Mouse (Mus musculus): ENCODE data around the gene Unc13d. TPM values are rescaled to one million over a fixed set of nuclear protein-coding genes. Genes with fewer than 3 reads are reported as not detected.

Gene Unc13d
- polyA plus RNA-seq, 1 experiment from 2014 or later, result 7.2 TPM

GRCm38 (mm10) chr11:116030088-116030897 is 47.5 kb downstream of the Unc13d start, which contains the start of gene Unk:
Gene Unk, plus strand, starts transcription at chr11:116030322.
- Histone ChIP-seq H3K36me3 (ENCODE audit: control insufficient read depth, insufficient read depth, low read length) (peaks cover 2% of the 10 kb centered on the region; the same call in 1 of the 2 replicates), H3K9me3 (ENCODE audit: control insufficient read depth, low read length) (no peaks in the 10 kb centered on the region), H3K4me2 (ENCODE audit: low read depth, low read length) (peak within 1 kb of the TSS; percentile 69), H3K27ac (ENCODE audit: low read length) (peak within 1 kb of the TSS; percentile 100), H3K27me3 (ENCODE audit: control insufficient read depth, insufficient read depth, low read depth, low read length) (no peaks in the 10 kb centered on the region), H3K4me1 (replicated peaks; ENCODE audit: control insufficient read depth, insufficient read depth, low read length) (peaks cover 10% of the 10 kb centered on the region), H3K4me3 (ENCODE audit: low read length) (peak within 1 kb of the TSS; percentile 84), H3K9ac (ENCODE audit: low read length) (peak within 1 kb of the TSS; percentile 97)
- ATAC-seq (ENCODE audit: low read depth), result peak; percentile 95
- under 1% methylated on average over 67 of the region's 67 CpGs for WGBS

GRCm38 (mm10) chr11:116029086-116029865 is 48.5 kb downstream of the Unc13d start:
- WGBS, result 75% methylated on average over 6 of the region's 6 CpGs
- Histone ChIP-seq H3K27me3 (ENCODE audit: control insufficient read depth, insufficient read depth, low read depth, low read length) (no peaks in the 10 kb centered on the region), H3K9me3 (ENCODE audit: control insufficient read depth, low read length) (no peaks in the 10 kb centered on the region), H3K27ac (ENCODE audit: low read length) (peak overlapping the region; percentile 100), H3K4me2 (ENCODE audit: low read depth, low read length) (peak overlapping the region; percentile 68), H3K4me1 (replicated peaks; ENCODE audit: control insufficient read depth, insufficient read depth, low read length) (peaks cover 10% of the 10 kb centered on the region), H3K4me3 (ENCODE audit: low read length) (peak overlapping the region; percentile 84), H3K36me3 (ENCODE audit: control insufficient read depth, insufficient read depth, low read length) (no peaks in the 10 kb centered on the region), H3K9ac (ENCODE audit: low read length) (peak overlapping the region; percentile 97)
- no peak for ATAC-seq (ENCODE audit: low read depth)

GRCm38 (mm10) chr11:116028177-116028865 is 49.4 kb downstream of the Unc13d start:
- WGBS, result 78% methylated on average over 9 of the region's 9 CpGs
- Histone ChIP-seq H3K27me3 (ENCODE audit: control insufficient read depth, insufficient read depth, low read depth, low read length) (no peaks in the 10 kb centered on the region), H3K4me2 (ENCODE audit: low read depth, low read length) (no peak overlapping the region), H3K9ac (ENCODE audit: low read length) (no peak overlapping the region), H3K4me1 (replicated peaks; ENCODE audit: control insufficient read depth, insufficient read depth, low read length) (peaks cover 10% of the 10 kb centered on the region), H3K4me3 (ENCODE audit: low read length) (no peak overlapping the region), H3K36me3 (ENCODE audit: control insufficient read depth, insufficient read depth, low read length) (peaks cover 1% of the 10 kb centered on the region; the same call in 1 of the 2 replicates), H3K9me3 (ENCODE audit: control insufficient read depth, low read length) (no peaks in the 10 kb centered on the region), H3K27ac (ENCODE audit: low read length) (no peak overlapping the region)
- ATAC-seq (ENCODE audit: low read depth), result no peak

GRCm38 (mm10) chr11:116027756-116028155 is 50.0 kb downstream of the Unc13d start, which contains the start of gene H3f3b:
Gene H3f3b, minus strand, starts transcription at chr11:116027962.
- Histone ChIP-seq H3K9me3 (ENCODE audit: control insufficient read depth, low read length) (no peaks in the 10 kb centered on the region), H3K4me2 (ENCODE audit: low read depth, low read length) (no peak within 1 kb of the TSS), H3K4me1 (replicated peaks; ENCODE audit: control insufficient read depth, insufficient read depth, low read length) (peaks cover 10% of the 10 kb centered on the region), H3K9ac (ENCODE audit: low read length) (peak within 1 kb of the TSS; percentile 24; the same call in 1 of the 2 replicates), H3K27ac (ENCODE audit: low read length) (no peak within 1 kb of the TSS), H3K27me3 (ENCODE audit: control insufficient read depth, insufficient read depth, low read depth, low read length) (no peaks in the 10 kb centered on the region), H3K36me3 (ENCODE audit: control insufficient read depth, insufficient read depth, low read length) (peaks cover 2% of the 10 kb centered on the region; the same call in 1 of the 2 replicates), H3K4me3 (ENCODE audit: low read length) (no peak within 1 kb of the TSS)
- WGBS, result 75% methylated on average over 4 of the region's 4 CpGs
- ATAC-seq (ENCODE audit: low read depth), result no peak

- WGBS, result 87% methylated on average over 3 of the region's 3 CpGs
- ATAC-seq (ENCODE audit: low read depth), result no peak
- Histone ChIP-seq H3K4me2 (ENCODE audit: low read depth, low read length) (no peak overlapping the region), H3K9me3 (ENCODE audit: control insufficient read depth, low read length) (no peaks in the 10 kb centered on the region), H3K27ac (ENCODE audit: low read length) (no peak overlapping the region; the same call in 1 of the 2 replicates), H3K27me3 (ENCODE audit: control insufficient read depth, insufficient read depth, low read depth, low read length) (no peaks in the 10 kb centered on the region), H3K4me3 (ENCODE audit: low read length) (no peak overlapping the region), H3K9ac (ENCODE audit: low read length) (no peak overlapping the region), H3K4me1 (replicated peaks; ENCODE audit: control insufficient read depth, insufficient read depth, low read length) (peaks cover 9% of the 10 kb centered on the region), H3K36me3 (ENCODE audit: control insufficient read depth, insufficient read depth, low read length) (peaks cover 14% of the 10 kb centered on the region)
These were observed 52.5 kb downstream of the Unc13d start for GRCm38 (mm10) chr11:116025056-116025845.

GRCm38 (mm10) chr11:116024356-116024808 is 53.4 kb downstream of the Unc13d start:
- H3K4me2 ChIP-seq (ENCODE audit: low read depth, low read length), result 0 out of 2 replicates have a peak overlapping the region, but pooled peaks have one; percentile 50

GRCm38 (mm10) chr11:116023771-116024355 is 53.9 kb downstream of the Unc13d start:
- Histone ChIP-seq H3K27me3 (ENCODE audit: control insufficient read depth, insufficient read depth, low read depth, low read length) (no peaks in the 10 kb centered on the region), H3K9me3 (ENCODE audit: control insufficient read depth, low read length) (no peaks in the 10 kb centered on the region), H3K4me2 (ENCODE audit: low read depth, low read length) (peak overlapping the region; percentile 50), H3K4me3 (ENCODE audit: low read length) (peak overlapping the region; percentile 91), H3K27ac (ENCODE audit: low read length) (peak overlapping the region; percentile 100), H3K36me3 (ENCODE audit: control insufficient read depth, insufficient read depth, low read length) (peaks cover 14% of the 10 kb centered on the region), H3K4me1 (replicated peaks; ENCODE audit: control insufficient read depth, insufficient read depth, low read length) (peaks cover 9% of the 10 kb centered on the region), H3K9ac (ENCODE audit: low read length) (peak overlapping the region; percentile 100)
- ATAC-seq (ENCODE audit: low read depth), result peak; percentile 78
- whole genome bisulfite sequencing, result under 1% methylated on average over 54 of the region's 57 CpGs

More at GRCm38 (mm10) chr11:116024356-116024808, 53.4 kb downstream of the Unc13d start:
- ATAC-seq (ENCODE audit: low read depth), result peak; percentile 96
- Histone ChIP-seq H3K9me3 (ENCODE audit: control insufficient read depth, low read length) (no peaks in the 10 kb centered on the region), H3K27ac (ENCODE audit: low read length) (peak overlapping the region; percentile 100), H3K4me1 (replicated peaks; ENCODE audit: control insufficient read depth, insufficient read depth, low read length) (peaks cover 9% of the 10 kb centered on the region), H3K27me3 (ENCODE audit: control insufficient read depth, insufficient read depth, low read depth, low read length) (no peaks in the 10 kb centered on the region), H3K9ac (ENCODE audit: low read length) (peak overlapping the region; percentile 100), H3K4me3 (ENCODE audit: low read length) (peak overlapping the region; percentile 91), H3K36me3 (ENCODE audit: control insufficient read depth, insufficient read depth, low read length) (peaks cover 14% of the 10 kb centered on the region)
- WGBS, result 0% methylated on average over 37 of the region's 37 CpGs

All from lung, embryonic 16.5 days (tissue).